Mouse (Mus musculus): ENCODE results near the gene Borcs5. TPM values are rescaled to one million over a fixed set of nuclear protein-coding genes. Genes with fewer than 3 reads are reported as not detected.

The Borcs5 gene
- total and polyA plus RNA-seq, 3 experiments, result 10.2 to 16.4 (median 10.4) TPM

GRCm38 (mm10) chr6:134717886-134718667, 78.8 kb downstream of the Borcs5 start:
- Histone ChIP-seq H3K9ac (ENCODE audit: insufficient read depth, low read depth) (no peak overlapping the region), H3K9me3 (replicated peaks; ENCODE audit: low read length) (no peaks in the 10 kb centered on the region), H3K36me3 (replicated peaks in 1 of 2; ENCODE audit: control insufficient read depth in 1 of 2, insufficient read depth in 1 of 2, low read length in 1 of 2) (peaks cover 58 to 91% of the 10 kb centered on the region in 2 experiments), H3K4me3 (replicated peaks in 1 of 3; ENCODE audit: low read depth in 2 of 3, low read length in 2 of 3, poor library complexity in 1 of 3) (no peak overlapping the region), H3K79me2 (replicated peaks; ENCODE audit: control insufficient read depth, extremely low read depth, insufficient read depth, poor library complexity, severe bottlenecking) (no peaks in the 10 kb centered on the region), H3K27me3 (replicated peaks) (no peaks in the 10 kb centered on the region), H3K4me2 (ENCODE audit: insufficient read depth, low read depth, poor library complexity, severe bottlenecking) (no peak overlapping the region), H3K4me1 (ENCODE audit: control insufficient read depth in 1 of 2, insufficient read depth in 2 of 2) (no peaks in the 10 kb centered on the region), H3K27ac (ENCODE audit: insufficient read depth, low read depth) (no peak overlapping the region)
- no peak for DNase-seq (ENCODE audit: extremely low read depth)
- in situ Hi-C loops (cut with MboI; ENCODE audit: low pct_ligation_motif_present, low pct_unique_long_range_greater_than_20kb, low sequenced_read_pairs) (no loop called here), dilution Hi-C loops (cut with MboI; ENCODE audit: extremely low pct_ligation_motif_present, extremely low pct_unique_long_range_greater_than_20kb, low sequenced_read_pairs) (no loop called here)
- no peak for TF ChIP-seq ZC3H11A (IDR thresholded peaks at IDR 0.05; ENCODE audit: low read depth, low read length)
- no peak for TF ChIP-seq CTCF (conservative IDR thresholded peaks at IDR 0.05 in 1 of 2, IDR thresholded peaks at IDR 0.05 in 1 of 2; ENCODE audit: low read depth in 2 of 2, low read length in 2 of 2)
- no peak for TF ChIP-seq ZNF384 (IDR thresholded peaks at IDR 0.05; ENCODE audit: low read depth, low read length)
- TF ChIP-seq USF2 (conservative IDR thresholded peaks at IDR 0.05; ENCODE audit: low read depth, low read length), result no peak
- no peak for TF ChIP-seq JUN (IDR thresholded peaks at IDR 0.05; ENCODE audit: insufficient read depth, low read depth, low read length)
- no peak for TF ChIP-seq ZKSCAN1 (IDR thresholded peaks at IDR 0.05; ENCODE audit: borderline replicate concordance, low read depth, low read length)
- TF ChIP-seq RAD21 (IDR thresholded peaks at IDR 0.05; ENCODE audit: low read depth, low read length), result no peak
- no peak for TF ChIP-seq MEF2A (IDR thresholded peaks at IDR 0.05; ENCODE audit: borderline replicate concordance, low read depth, low read length)
- no peak for TF ChIP-seq MAX (IDR thresholded peaks at IDR 0.05; ENCODE audit: low read length)

GRCm38 (mm10) chr6:134718668-134719065, 79.4 kb downstream of the Borcs5 start:
- Histone ChIP-seq H3K79me2 (replicated peaks; ENCODE audit: control insufficient read depth, extremely low read depth, insufficient read depth, poor library complexity, severe bottlenecking) (no peaks in the 10 kb centered on the region), H3K9ac (ENCODE audit: insufficient read depth, low read depth) (no peak overlapping the region), H3K36me3 (replicated peaks in 1 of 2; ENCODE audit: control insufficient read depth in 1 of 2, insufficient read depth in 1 of 2, low read length in 1 of 2) (peaks cover 63 to 93% of the 10 kb centered on the region in 2 experiments), H3K27ac (ENCODE audit: insufficient read depth, low read depth) (no peak overlapping the region), H3K4me3 (replicated peaks in 1 of 3; ENCODE audit: low read depth in 2 of 3, low read length in 2 of 3, poor library complexity in 1 of 3) (no peak overlapping the region), H3K4me1 (ENCODE audit: control insufficient read depth in 1 of 2, insufficient read depth in 2 of 2) (no peaks in the 10 kb centered on the region), H3K9me3 (replicated peaks; ENCODE audit: low read length) (no peaks in the 10 kb centered on the region), H3K4me2 (ENCODE audit: insufficient read depth, low read depth, poor library complexity, severe bottlenecking) (no peak overlapping the region), H3K27me3 (replicated peaks) (no peaks in the 10 kb centered on the region)
- in situ Hi-C loops (cut with MboI; ENCODE audit: low pct_ligation_motif_present, low pct_unique_long_range_greater_than_20kb, low sequenced_read_pairs), result no loop called here
- DNase-seq (ENCODE audit: extremely low read depth), result no peak
- dilution Hi-C loops (cut with MboI; ENCODE audit: extremely low pct_ligation_motif_present, extremely low pct_unique_long_range_greater_than_20kb, low sequenced_read_pairs), result no loop called here
- TF ChIP-seq JUN (IDR thresholded peaks at IDR 0.05; ENCODE audit: insufficient read depth, low read depth, low read length), result no peak

- no peak for TF ChIP-seq POLR2A (IDR thresholded peaks at IDR 0.05; ENCODE audit: low read depth, low read length)
- TF ChIP-seq ETS1 (conservative IDR thresholded peaks at IDR 0.05; ENCODE audit: low read depth, low read length), result no peak
- Histone ChIP-seq H3K9ac (ENCODE audit: insufficient read depth, low read depth) (no peak overlapping the region), H3K9me3 (replicated peaks; ENCODE audit: low read length) (no peaks in the 10 kb centered on the region), H3K4me2 (ENCODE audit: insufficient read depth, low read depth, poor library complexity, severe bottlenecking) (no peak overlapping the region), H3K36me3 (replicated peaks in 1 of 2; ENCODE audit: control insufficient read depth in 1 of 2, insufficient read depth in 1 of 2, low read length in 1 of 2) (peaks cover 68 to 95% of the 10 kb centered on the region in 2 experiments), H3K27me3 (replicated peaks) (no peaks in the 10 kb centered on the region), H3K79me2 (replicated peaks; ENCODE audit: control insufficient read depth, extremely low read depth, insufficient read depth, poor library complexity, severe bottlenecking) (no peaks in the 10 kb centered on the region), H3K4me1 (ENCODE audit: control insufficient read depth in 1 of 2, insufficient read depth in 2 of 2) (no peaks in the 10 kb centered on the region), H3K4me3 (replicated peaks in 1 of 3; ENCODE audit: low read depth in 2 of 3, low read length in 2 of 3, poor library complexity in 1 of 3) (no peak overlapping the region), H3K27ac (ENCODE audit: insufficient read depth, low read depth) (no peak overlapping the region)
- no peak for DNase-seq (ENCODE audit: extremely low read depth)
- in situ Hi-C loops (cut with MboI; ENCODE audit: low pct_ligation_motif_present, low pct_unique_long_range_greater_than_20kb, low sequenced_read_pairs), result no loop called here
- dilution Hi-C loops (cut with MboI; ENCODE audit: extremely low pct_ligation_motif_present, extremely low pct_unique_long_range_greater_than_20kb, low sequenced_read_pairs), result no loop called here
Observed at GRCm38 (mm10) chr6:134719156-134719555, 79.8 kb downstream of the Borcs5 start.
